Mouse (Mus musculus): Measurements from ENCODE around the gene Fam114a1. TPM values are rescaled to one million over a fixed set of nuclear protein-coding genes. Genes with fewer than 3 reads are reported as not detected.

Gene Fam114a1
- total and polyA plus RNA-seq, 3 experiments = 0.05 TPM; not detected in 2

DNA sequence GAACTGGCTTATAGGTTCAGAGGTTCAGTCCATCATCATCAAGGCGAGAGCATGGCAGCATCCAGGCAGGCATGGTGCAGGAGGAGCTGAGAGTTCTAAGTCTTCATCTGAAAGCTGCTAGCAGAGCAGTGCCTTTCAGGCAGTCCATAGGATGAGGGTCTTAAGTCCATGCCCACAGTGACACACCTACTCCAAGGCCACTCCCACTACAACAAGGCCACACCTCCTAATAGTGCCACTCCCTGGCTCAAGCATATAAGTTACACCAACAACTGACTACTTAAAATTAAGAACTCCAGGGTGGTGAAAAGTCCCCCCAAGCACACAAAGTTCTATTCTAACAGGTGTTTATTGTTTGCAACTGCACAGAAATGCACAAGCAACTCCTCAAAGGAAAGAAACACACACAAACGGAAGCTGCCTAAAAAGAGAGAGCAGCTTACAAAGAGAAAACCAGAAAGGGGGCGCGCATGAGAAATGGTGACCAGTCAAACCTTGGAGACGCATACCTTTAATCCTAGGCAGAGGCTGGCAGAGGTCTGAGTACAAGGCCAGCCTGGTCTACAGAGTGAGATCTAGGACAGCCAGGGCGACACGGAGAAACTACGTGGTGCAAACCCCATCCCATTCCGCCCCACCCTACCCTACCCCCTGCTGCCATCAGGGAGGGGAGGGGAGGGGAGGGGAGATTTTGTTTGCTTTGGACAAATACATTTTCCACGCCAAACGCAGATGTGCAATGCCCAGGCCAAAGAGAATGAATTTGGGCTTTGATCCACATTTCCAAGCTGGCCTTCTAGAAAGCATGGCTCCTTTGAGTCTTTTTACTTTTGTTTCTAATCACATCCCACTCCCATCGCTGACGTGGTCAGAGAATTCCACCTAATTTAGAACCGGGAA lies 660 bp upstream of the Fam114a1 start:
- Histone ChIP-seq H3K27me3 (ENCODE audit: insufficient read depth, low read length) (peaks cover 3% of the 10 kb centered on the region; the same call in 1 of the 2 replicates), H3K4me3 (ENCODE audit: low read depth, low read length) (no peak overlapping the region), H3K9me3 (replicated peaks) (no peaks in the 10 kb centered on the region), H3K36me3 (replicated peaks) (no peaks in the 10 kb centered on the region), H3K4me1 (ENCODE audit: insufficient read depth, low read depth, low read length) (no peaks in the 10 kb centered on the region)
- ATAC-seq (ENCODE audit: extremely low read depth, insufficient number of reproducible peaks, low FRiP score, poor library complexity, severe bottlenecking) (no peak), DNase-seq (ENCODE audit: low spot score) (no peak)
- TF ChIP-seq TAL1 (conservative IDR thresholded peaks at IDR 0.05; ENCODE audit: low read depth, low read length) (no peak), POLR2AphosphoS5 (IDR thresholded peaks at IDR 0.05; ENCODE audit: insufficient replicate concordance, low read depth, low read length) (no peak), GATA2 (IDR thresholded peaks at IDR 0.05; ENCODE audit: borderline replicate concordance, low read depth, low read length) (no peak), CTCF (IDR thresholded peaks at IDR 0.05; ENCODE audit: low read depth, low read length) (no peak), GATA1 (IDR thresholded peaks at IDR 0.05; ENCODE audit: borderline replicate concordance, low read length) (no peak)

- no peak for ATAC-seq (ENCODE audit: extremely low read depth, insufficient number of reproducible peaks, low FRiP score, poor library complexity, severe bottlenecking)
- Histone ChIP-seq H3K4me3 (ENCODE audit: low read depth, low read length) (no peak overlapping the region), H3K27me3 (ENCODE audit: insufficient read depth, low read length) (peaks cover 5% of the 10 kb centered on the region; the same call in 1 of the 2 replicates), H3K36me3 (replicated peaks) (no peaks in the 10 kb centered on the region), H3K4me1 (ENCODE audit: insufficient read depth, low read depth, low read length) (no peaks in the 10 kb centered on the region), H3K9me3 (replicated peaks) (no peaks in the 10 kb centered on the region)
- no peak for DNase-seq (ENCODE audit: low spot score)
- no peak for TF ChIP-seq CTCF (IDR thresholded peaks at IDR 0.05; ENCODE audit: low read depth, low read length)
- no peak for TF ChIP-seq POLR2AphosphoS5 (IDR thresholded peaks at IDR 0.05; ENCODE audit: insufficient replicate concordance, low read depth, low read length)
- no peak for TF ChIP-seq TAL1 (conservative IDR thresholded peaks at IDR 0.05; ENCODE audit: low read depth, low read length)
- TF ChIP-seq GATA2 (IDR thresholded peaks at IDR 0.05; ENCODE audit: borderline replicate concordance, low read depth, low read length) = no peak
- TF ChIP-seq GATA1 (IDR thresholded peaks at IDR 0.05; ENCODE audit: borderline replicate concordance, low read length) = no peak
Measured at GRCm38 (mm10) chr5:64975121-64975520, 5.2 kb downstream of the Fam114a1 start.

DNA sequence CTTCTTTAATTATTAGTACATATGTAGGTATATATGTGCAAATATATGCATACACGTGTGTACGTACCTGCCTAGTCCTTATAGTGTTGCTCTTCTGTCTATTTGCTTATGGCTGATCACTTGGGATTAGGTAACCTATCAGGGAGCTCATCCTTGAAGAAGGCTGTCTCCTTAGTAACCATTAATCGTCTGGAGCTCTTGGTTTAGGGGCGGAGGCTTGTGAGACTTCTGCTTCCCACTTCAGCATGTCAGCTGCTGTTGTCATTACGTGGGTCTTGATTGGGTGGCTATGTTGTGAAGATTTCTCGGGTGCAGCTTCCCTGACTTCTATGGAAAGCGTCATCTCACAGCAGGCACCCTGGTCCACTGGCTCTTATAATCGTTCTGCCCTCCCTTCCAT lies 7.3 kb downstream of the Fam114a1 start:
- DNase-seq (ENCODE audit: low spot score) (no peak), ATAC-seq (ENCODE audit: extremely low read depth, insufficient number of reproducible peaks, low FRiP score, poor library complexity, severe bottlenecking) (no peak)
- no peak for TF ChIP-seq TAL1 (conservative IDR thresholded peaks at IDR 0.05; ENCODE audit: low read depth, low read length)
- TF ChIP-seq GATA2 (IDR thresholded peaks at IDR 0.05; ENCODE audit: borderline replicate concordance, low read depth, low read length) = no peak
- no peak for TF ChIP-seq CTCF (IDR thresholded peaks at IDR 0.05; ENCODE audit: low read depth, low read length)
- no peak for TF ChIP-seq POLR2AphosphoS5 (IDR thresholded peaks at IDR 0.05; ENCODE audit: insufficient replicate concordance, low read depth, low read length)
- TF ChIP-seq GATA1 (IDR thresholded peaks at IDR 0.05; ENCODE audit: borderline replicate concordance, low read length) = no peak
- Histone ChIP-seq H3K36me3 (replicated peaks) (no peaks in the 10 kb centered on the region), H3K9me3 (replicated peaks) (no peaks in the 10 kb centered on the region), H3K4me3 (ENCODE audit: low read depth, low read length) (no peak overlapping the region), H3K27me3 (ENCODE audit: insufficient read depth, low read length) (peaks cover 2% of the 10 kb centered on the region; the same call in 1 of the 2 replicates), H3K4me1 (ENCODE audit: insufficient read depth, low read depth, low read length) (no peaks in the 10 kb centered on the region)

- ATAC-seq (ENCODE audit: extremely low read depth, insufficient number of reproducible peaks, low FRiP score, poor library complexity, severe bottlenecking) = no peak
- Histone ChIP-seq H3K4me1 (ENCODE audit: insufficient read depth, low read depth, low read length) (no peaks in the 10 kb centered on the region), H3K36me3 (replicated peaks) (no peaks in the 10 kb centered on the region), H3K9me3 (replicated peaks) (no peaks in the 10 kb centered on the region), H3K4me3 (ENCODE audit: low read depth, low read length) (no peak overlapping the region), H3K27me3 (ENCODE audit: insufficient read depth, low read length) (no peaks in the 10 kb centered on the region)
- TF ChIP-seq CTCF (IDR thresholded peaks at IDR 0.05; ENCODE audit: low read depth, low read length) (no peak), TAL1 (conservative IDR thresholded peaks at IDR 0.05; ENCODE audit: low read depth, low read length) (no peak), GATA1 (IDR thresholded peaks at IDR 0.05; ENCODE audit: borderline replicate concordance, low read length) (no peak), POLR2AphosphoS5 (IDR thresholded peaks at IDR 0.05; ENCODE audit: insufficient replicate concordance, low read depth, low read length) (no peak), GATA2 (IDR thresholded peaks at IDR 0.05; ENCODE audit: borderline replicate concordance, low read depth, low read length) (no peak)
- DNase-seq (ENCODE audit: low spot score) = no peak
Measured at GRCm38 (mm10) chr5:64985971-64986370, 16.1 kb downstream of the Fam114a1 start.

DNA sequence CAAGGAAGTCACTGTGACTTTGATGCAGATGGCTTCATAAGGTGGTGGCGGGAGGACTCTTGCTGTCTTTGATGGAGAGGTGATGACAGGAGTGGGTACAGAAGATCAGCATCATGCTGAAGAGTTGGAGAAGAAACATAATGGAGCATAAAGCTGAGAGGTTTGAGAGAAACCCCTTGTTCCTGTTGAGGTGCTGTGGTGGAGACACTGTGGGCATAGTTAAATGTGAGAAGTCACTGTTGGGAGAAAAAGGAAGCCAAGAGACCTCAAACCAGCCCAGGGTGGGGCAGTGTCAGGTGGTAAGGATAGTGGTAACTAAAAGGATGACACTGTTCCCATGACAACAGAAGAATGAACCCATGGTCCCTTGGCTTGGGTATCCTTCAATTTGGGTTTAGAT lies 20.1 kb downstream of the Fam114a1 start:
- Histone ChIP-seq H3K36me3 (replicated peaks) (no peaks in the 10 kb centered on the region), H3K4me1 (ENCODE audit: insufficient read depth, low read depth, low read length) (no peaks in the 10 kb centered on the region), H3K9me3 (replicated peaks) (no peaks in the 10 kb centered on the region), H3K4me3 (ENCODE audit: low read depth, low read length) (no peak overlapping the region), H3K27me3 (ENCODE audit: insufficient read depth, low read length) (no peaks in the 10 kb centered on the region)
- TF ChIP-seq CTCF (IDR thresholded peaks at IDR 0.05; ENCODE audit: low read depth, low read length) (no peak), POLR2AphosphoS5 (IDR thresholded peaks at IDR 0.05; ENCODE audit: insufficient replicate concordance, low read depth, low read length) (no peak), TAL1 (conservative IDR thresholded peaks at IDR 0.05; ENCODE audit: low read depth, low read length) (no peak), GATA1 (IDR thresholded peaks at IDR 0.05; ENCODE audit: borderline replicate concordance, low read length) (no peak), GATA2 (IDR thresholded peaks at IDR 0.05; ENCODE audit: borderline replicate concordance, low read depth, low read length) (no peak)
- no peak for DNase-seq (ENCODE audit: low spot score)
- no peak for ATAC-seq (ENCODE audit: extremely low read depth, insufficient number of reproducible peaks, low FRiP score, poor library complexity, severe bottlenecking)

GRCm38 (mm10) chr5:64992540-64992939 lies 22.7 kb downstream of the Fam114a1 start:
- Histone ChIP-seq H3K36me3 (replicated peaks) (no peaks in the 10 kb centered on the region), H3K4me3 (ENCODE audit: low read depth, low read length) (no peak overlapping the region), H3K27me3 (ENCODE audit: insufficient read depth, low read length) (no peaks in the 10 kb centered on the region), H3K4me1 (ENCODE audit: insufficient read depth, low read depth, low read length) (no peaks in the 10 kb centered on the region), H3K9me3 (replicated peaks) (no peaks in the 10 kb centered on the region)
- ATAC-seq (ENCODE audit: extremely low read depth, insufficient number of reproducible peaks, low FRiP score, poor library complexity, severe bottlenecking) (no peak), DNase-seq (ENCODE audit: low spot score) (no peak)
- TF ChIP-seq TAL1 (conservative IDR thresholded peaks at IDR 0.05; ENCODE audit: low read depth, low read length) (no peak), POLR2AphosphoS5 (IDR thresholded peaks at IDR 0.05; ENCODE audit: insufficient replicate concordance, low read depth, low read length) (no peak), GATA1 (IDR thresholded peaks at IDR 0.05; ENCODE audit: borderline replicate concordance, low read length) (no peak), GATA2 (IDR thresholded peaks at IDR 0.05; ENCODE audit: borderline replicate concordance, low read depth, low read length) (no peak), CTCF (IDR thresholded peaks at IDR 0.05; ENCODE audit: low read depth, low read length) (no peak)
